16 mouse cellular contexts compared by ENCODE assay signal in genomic region chr16:30966684-30967083, GRCm38 (mm10).
DNase-seq lines count a peak whose midpoint lies in the region; ATAC-seq and TF ChIP-seq lines count a peak whose summit lies in the region.
"Had no signal": no experiment of that assay in that cellular context is flagged by ENCODE, and none has a peak within 500 bp of the region (broad histone marks: within the 10 kb centered on the region; RNA-seq: fewer than 3 reads in every experiment).

No protein-coding gene starts in this region.

- H3K27ac ChIP-seq in hindbrain, embryonic 10.5 days: 0 out of 2 replicates have a peak overlapping the region, but pooled peaks have one; percentile 5
- no peak overlapping the region for H3K27ac ChIP-seq in hindbrain, embryonic 13.5 days
- peak overlapping the region; percentile 53; the same call in 1 of the 2 replicates for H3K27ac ChIP-seq in heart, embryonic 10.5 days
- H3K27ac ChIP-seq in hindbrain, postnatal 0 days: no peak overlapping the region
- H3K27ac ChIP-seq: gastrocnemius, adult 2 months; kidney, postnatal 0 days; liver, embryonic 12.5 days had no signal

- no peaks in the 10 kb centered on the region for H3K27me3 ChIP-seq in hindbrain, embryonic 10.5 days (ENCODE audit: insufficient read depth, poor library complexity, severe bottlenecking)
- no peaks in the 10 kb centered on the region for H3K27me3 ChIP-seq in hindbrain, embryonic 13.5 days
- H3K27me3 ChIP-seq in heart, embryonic 10.5 days (ENCODE audit: insufficient read depth, poor library complexity, severe bottlenecking): no peaks in the 10 kb centered on the region
- no peaks in the 10 kb centered on the region for H3K27me3 ChIP-seq in hindbrain, postnatal 0 days (ENCODE audit: insufficient read depth, low read length)
- H3K27me3 ChIP-seq: liver, embryonic 12.5 days; megakaryocyte, embryonic 14.5 days; Patski had no signal

- H3K4me2 ChIP-seq in hindbrain, embryonic 13.5 days: no peak overlapping the region
- no peak overlapping the region for H3K4me2 ChIP-seq in hindbrain, postnatal 0 days (ENCODE audit: low read depth, low read length)
- H3K4me2 ChIP-seq: liver, embryonic 12.5 days had no signal

- no peak overlapping the region for H3K9ac ChIP-seq in hindbrain, embryonic 13.5 days
- no peak overlapping the region for H3K9ac ChIP-seq in hindbrain, postnatal 0 days (replicated peaks; ENCODE audit: low read length)
- H3K9ac ChIP-seq: liver, embryonic 12.5 days had no signal

- no peak overlapping the region for H3K4me3 ChIP-seq in hindbrain, embryonic 10.5 days
- H3K4me3 ChIP-seq in hindbrain, embryonic 13.5 days: no peak overlapping the region
- H3K4me3 ChIP-seq in heart, embryonic 10.5 days: no peak overlapping the region
- no peak overlapping the region for H3K4me3 ChIP-seq in hindbrain, postnatal 0 days (ENCODE audit: low read length)
- H3K4me3 ChIP-seq: gastrocnemius, adult 2 months; liver, embryonic 12.5 days; megakaryocyte, embryonic 14.5 days; myocyte had no signal

- no peak for ATAC-seq in hindbrain, embryonic 13.5 days (ENCODE audit: low FRiP score)
- peak; percentile 50 for ATAC-seq in hindbrain, postnatal 0 days
- ATAC-seq: forebrain, embryonic 14.5 days; liver, embryonic 12.5 days; Patski had no signal

- H3K4me1 ChIP-seq in hindbrain, embryonic 10.5 days (replicated peaks): peaks cover 31% of the 10 kb centered on the region
- peaks cover 22% of the 10 kb centered on the region for H3K4me1 ChIP-seq in hindbrain, embryonic 13.5 days (replicated peaks)
- H3K4me1 ChIP-seq in heart, embryonic 10.5 days: peaks cover 55% of the 10 kb centered on the region
- peaks cover 2% of the 10 kb centered on the region; the same call in 1 of the 2 replicates for H3K4me1 ChIP-seq in hindbrain, postnatal 0 days (ENCODE audit: insufficient read depth, low read length)

- TF ChIP-seq CTCF in hindbrain, postnatal 0 days (IDR thresholded peaks at IDR 0.05; ENCODE audit: low read depth): no peak

- no peaks in the 10 kb centered on the region for H3K36me3 ChIP-seq in hindbrain, embryonic 10.5 days
- H3K36me3 ChIP-seq in hindbrain, embryonic 13.5 days: no peaks in the 10 kb centered on the region; the same call in 1 of the 2 replicates
- no peaks in the 10 kb centered on the region for H3K36me3 ChIP-seq in heart, embryonic 10.5 days
- H3K36me3 ChIP-seq in hindbrain, postnatal 0 days (ENCODE audit: insufficient read depth, low read length): no peaks in the 10 kb centered on the region
- H3K36me3 ChIP-seq: liver, embryonic 12.5 days had no signal

- no peaks in the 10 kb centered on the region for H3K9me3 ChIP-seq in hindbrain, embryonic 10.5 days
- H3K9me3 ChIP-seq in hindbrain, embryonic 13.5 days: no peaks in the 10 kb centered on the region
- H3K9me3 ChIP-seq in heart, embryonic 10.5 days: no peaks in the 10 kb centered on the region
- H3K9me3 ChIP-seq in hindbrain, postnatal 0 days (ENCODE audit: low read length): no peaks in the 10 kb centered on the region
- H3K9me3 ChIP-seq: liver, embryonic 12.5 days; megakaryocyte, embryonic 14.5 days had no signal

- 89% methylated on average over 5 of the region's 5 CpGs for WGBS in hindbrain, embryonic 10.5 days
- 73% methylated on average over 5 of the region's 5 CpGs for WGBS in hindbrain, embryonic 13.5 days
- 45% methylated on average over 5 of the region's 5 CpGs for WGBS in heart, embryonic 10.5 days
- WGBS in hindbrain, postnatal 0 days: 51% methylated on average over 5 of the region's 5 CpGs

- DNase-seq in hindbrain, embryonic 10.5 days (ENCODE audit: low spot score): no peak
- peak; percentile 51 to 55 for DNase-seq in right cerebral cortex, postnatal 10 days (ENCODE audit: low spot score in 2 of 2)
- no peak for DNase-seq in right cerebral cortex, postnatal 14 days
- no peak for DNase-seq in heart, embryonic 10.5 days (ENCODE audit: low spot score)
- DNase-seq in hindbrain, postnatal 0 days (ENCODE audit: low spot score): peak; percentile 63
- no peak for DNase-seq in spleen, postnatal 10 days (ENCODE audit: low spot score in 2 of 2)
- DNase-seq: gastrocnemius, adult 2 months; layer of hippocampus, adult 9-11 months; thymus, adult 2 months had no signal

Comparison
In these comparisons a context has a peak if more than half of its experiments do, and no peak if none do; other contexts are left out.
1. DNase-seq: peak in right cerebral cortex, postnatal 10 days (2 of 2) and hindbrain, postnatal 0 days (single experiment); none in hindbrain, embryonic 10.5 days (single experiment), right cerebral cortex, postnatal 14 days (single experiment), heart, embryonic 10.5 days (single experiment) and spleen, postnatal 10 days (0 of 2).
2. H3K27ac ChIP-seq: peak in hindbrain, embryonic 10.5 days (single experiment) and heart, embryonic 10.5 days (single experiment); none in hindbrain, embryonic 13.5 days (single experiment) and hindbrain, postnatal 0 days (single experiment).